Mouse (Mus musculus) erythroid progenitor cell, adult 5-6 weeks (primary cell): ENCODE results near the gene Ube2z. TPM values are rescaled to one million over a fixed set of nuclear protein-coding genes. Genes with fewer than 3 reads are reported as not detected.
"Not testable (repeated sequence)": the region's sequence is repeated elsewhere in the genome, so short reads cannot be mapped to it uniquely, and the experiment has no call there.

Source experiments
- ATAC-seq: replicated peaks from 2 replicates; pipeline ENCODE4 v1.8.0; 2016; ENCODE audit warnings: moderate number of reproducible peaks, mild to moderate bottlenecking, moderate TSS enrichment, inconsistent platforms; ENCODE audit not compliant: poor library complexity, low FRiP score, severe bottlenecking
- total RNA-seq, 2 experiments: library from RNA; stranded (forward) in 1 of 2; stranded (reverse) in 1 of 2; fragments of 150-400 nt in 1 of 2; fragments of 186-747, 209-891 nt in 1 of 2; gene quantifications; 2 replicates each; pipeline versions ENCODE4 v1.2.3 to v1.2.4; 2015 to 2017; ENCODE audit warnings: low replicate concordance in 2 of 2

The Ube2z gene
- total RNA-seq (2015; ENCODE audit: low replicate concordance): 18.7 and 19.7 TPM in 2 replicates
- total RNA-seq (2017; ENCODE audit: low replicate concordance): 9.7 and 26.2 TPM in 2 replicates

- ATAC-seq: peak; percentile 99
These were observed at the start of gene Ube2z for GRCm38 (mm10) chr11:96065215-96065911. TSS of gene Ube2z (minus strand) at chr11:96065388.

DNA sequence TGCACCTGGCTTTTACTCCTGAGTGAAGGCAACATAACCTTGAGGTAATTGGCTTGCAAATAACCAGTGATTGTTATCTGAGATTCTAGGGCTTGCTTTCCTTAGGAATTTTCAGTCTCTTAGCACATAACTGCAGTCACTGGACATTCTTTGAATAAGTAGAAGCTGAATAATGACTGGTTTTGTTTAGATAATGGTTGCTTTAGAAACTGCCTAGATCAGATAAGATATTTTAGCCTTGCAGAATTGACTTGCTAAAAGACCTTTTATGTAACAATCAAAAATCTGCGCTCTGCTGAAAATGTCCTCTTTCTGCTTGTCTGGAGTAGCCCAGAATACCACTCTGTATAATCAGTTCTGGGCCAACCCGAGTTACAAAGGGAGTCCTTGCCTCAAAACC, 48.9 kb upstream of the Ube2z start:
- ATAC-seq: no peak

GRCm38 (mm10) chr11:96111751-96112150, 46.6 kb upstream of the Ube2z start, which contains the start of gene Calcoco2:
TSS of gene Calcoco2 (minus strand) at chr11:96111964.
- ATAC-seq: no peak

GRCm38 (mm10) chr11:96110950-96111349, 45.8 kb upstream of the Ube2z start:
- ATAC-seq: not testable (repeated sequence)

- ATAC-seq: no peak
These were observed 43.2 kb upstream of the Ube2z start for GRCm38 (mm10) chr11:96108376-96108775.

- ATAC-seq: peak; percentile 84; the same call in 1 of the 2 replicates
These were observed 28.2 kb upstream of the Ube2z start for GRCm38 (mm10) chr11:96093361-96093760.

DNA sequence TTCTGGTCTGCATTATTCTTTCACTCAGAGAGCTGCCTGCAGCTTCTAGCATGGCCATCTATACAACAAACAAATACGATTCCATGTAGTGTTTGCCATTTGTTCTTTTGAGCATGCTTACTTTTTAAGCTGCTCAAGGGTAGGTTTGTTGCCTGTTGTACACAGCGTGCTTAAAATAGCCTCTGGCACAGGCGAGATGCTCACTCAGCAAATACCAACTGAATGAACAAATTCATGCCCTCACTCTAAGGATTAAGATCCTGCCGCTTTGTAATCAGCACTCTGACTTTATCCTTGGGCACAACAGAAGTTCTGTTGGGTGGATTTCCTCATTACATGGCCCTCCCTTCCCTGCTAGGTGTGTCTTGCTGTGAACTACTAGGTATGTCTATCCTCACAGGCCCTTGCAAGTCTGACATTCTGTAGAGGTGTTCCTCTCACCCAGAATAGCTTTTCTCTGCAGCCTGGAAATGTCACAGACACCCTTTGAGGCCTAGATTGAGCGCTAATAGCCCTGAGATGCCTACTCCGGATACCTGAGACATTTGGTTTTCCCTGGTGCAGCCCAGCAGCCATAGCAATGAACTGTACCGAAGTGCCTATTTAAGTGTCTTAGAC, 27.6 kb upstream of the Ube2z start:
- no peak for ATAC-seq

DNA sequence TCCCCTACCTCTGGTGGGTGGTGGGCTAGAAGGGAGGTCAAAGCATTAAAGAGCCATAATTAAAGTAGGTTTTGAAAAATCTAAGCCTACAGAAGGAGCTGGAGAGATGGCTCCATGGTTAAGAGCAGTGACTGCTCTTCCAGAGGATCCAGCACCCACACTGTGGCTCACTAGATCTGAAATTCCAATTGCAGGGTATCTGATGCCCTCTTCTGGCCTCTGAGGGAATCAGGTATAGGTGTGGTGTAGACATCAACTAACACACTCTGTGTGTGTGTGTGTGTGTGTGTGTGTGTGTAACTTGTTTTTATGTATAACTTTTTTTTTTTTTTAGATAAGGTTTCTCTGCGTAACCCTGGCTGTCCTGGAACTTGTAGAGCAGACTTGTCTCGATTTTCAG, 25.9 kb upstream of the Ube2z start:
- no peak for ATAC-seq

DNA sequence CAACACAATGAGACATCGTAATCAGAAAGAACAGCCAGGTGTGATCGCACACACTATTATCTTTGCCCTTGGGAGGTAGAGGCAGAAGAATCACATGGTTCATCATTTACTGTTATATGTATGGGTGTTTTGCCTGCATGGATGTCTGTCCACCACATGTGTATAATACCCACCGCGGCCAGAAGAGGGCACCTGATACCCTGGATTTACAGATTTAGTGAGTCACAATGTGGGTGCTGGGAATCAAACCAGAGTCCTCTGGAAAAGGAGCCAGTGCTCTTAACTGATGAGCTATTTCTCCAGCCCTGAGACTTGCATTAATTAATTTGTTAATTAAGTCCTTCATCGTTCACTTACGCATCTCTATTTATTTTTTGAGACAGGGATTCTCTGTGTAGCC, 22.8 kb upstream of the Ube2z start:
- ATAC-seq: no peak

DNA sequence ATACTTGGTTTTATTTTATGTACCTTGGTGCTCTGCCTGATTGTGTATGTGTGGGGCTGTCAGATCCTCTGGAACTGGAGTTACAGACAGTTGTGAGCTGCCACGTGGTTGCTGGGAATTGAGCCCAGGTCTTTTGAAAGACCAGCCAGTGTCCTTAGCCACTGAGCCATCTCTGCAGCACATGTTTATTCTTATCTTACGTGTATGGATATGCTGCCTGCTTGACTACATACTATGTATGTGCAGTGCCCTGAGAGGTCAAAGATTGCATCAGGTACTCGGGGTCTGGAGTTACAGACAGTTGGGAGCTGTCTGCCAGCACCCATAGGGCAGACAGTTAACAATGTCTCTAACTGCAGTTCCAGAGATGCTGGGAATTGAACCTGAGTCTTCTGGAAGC, 17.5 kb upstream of the Ube2z start:
- ATAC-seq: no peak

GRCm38 (mm10) chr11:96080736-96081135, 15.5 kb upstream of the Ube2z start:
- ATAC-seq: no peak

- ATAC-seq: no peak
These were observed 11.3 kb upstream of the Ube2z start for GRCm38 (mm10) chr11:96076221-96077105.

DNA sequence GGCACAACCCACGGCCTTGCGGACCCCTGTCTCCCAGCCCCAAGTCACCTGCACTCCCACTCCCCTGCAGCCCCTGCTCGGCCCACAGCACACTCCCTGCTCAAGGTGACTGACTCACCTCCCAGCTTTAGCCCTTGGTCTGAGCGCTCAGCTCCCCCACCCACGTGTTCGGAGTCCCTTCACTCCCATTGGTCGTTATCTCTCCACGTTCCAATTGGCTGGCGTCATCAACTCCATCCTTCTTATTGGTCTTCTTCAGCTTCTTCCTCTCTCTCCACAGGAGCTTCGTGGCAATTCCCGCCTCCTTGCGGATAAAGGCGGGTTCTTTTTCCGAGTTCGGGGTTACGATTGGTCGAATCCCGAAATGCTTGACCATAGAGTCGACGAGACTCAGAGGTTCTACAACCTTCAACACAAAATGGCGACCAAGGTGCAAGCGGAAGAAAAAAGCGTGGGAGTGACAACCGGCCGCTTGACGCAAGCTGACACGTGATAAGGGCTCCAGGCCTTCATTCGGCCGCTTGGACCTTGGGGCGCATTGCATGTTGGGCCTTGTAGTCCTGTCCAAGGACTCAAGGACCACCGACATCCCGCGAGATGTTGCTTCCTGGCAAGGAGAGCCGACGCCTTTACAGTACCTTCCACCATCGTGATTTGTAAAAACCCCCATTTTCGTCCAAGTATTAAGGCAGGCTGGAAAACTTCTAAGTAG, 10.5 kb upstream of the Ube2z start, which contains the start of gene Atp5g1:
TSS of gene Atp5g1 (minus strand) at position 162 of the 712 bp plus-strand sequence.
- peak; percentile 93 for ATAC-seq

DNA sequence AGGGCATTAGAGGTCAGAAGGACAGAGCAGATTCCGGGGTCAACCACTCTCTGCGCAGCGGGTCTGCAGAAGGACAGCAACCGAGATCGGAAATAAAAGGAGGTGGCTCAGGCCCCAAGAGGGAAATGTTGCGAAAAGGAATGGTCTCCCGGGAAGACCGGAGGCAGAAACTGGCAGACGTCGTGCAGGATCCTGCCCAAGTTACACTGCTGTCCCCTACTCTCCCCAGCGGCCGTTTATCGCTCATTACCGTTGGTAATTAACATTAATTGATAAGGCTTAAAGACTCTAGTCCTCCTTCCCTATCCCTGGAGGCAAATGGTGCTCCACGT, 10.0 kb upstream of the Ube2z start:
- peak; percentile 60 for ATAC-seq

DNA sequence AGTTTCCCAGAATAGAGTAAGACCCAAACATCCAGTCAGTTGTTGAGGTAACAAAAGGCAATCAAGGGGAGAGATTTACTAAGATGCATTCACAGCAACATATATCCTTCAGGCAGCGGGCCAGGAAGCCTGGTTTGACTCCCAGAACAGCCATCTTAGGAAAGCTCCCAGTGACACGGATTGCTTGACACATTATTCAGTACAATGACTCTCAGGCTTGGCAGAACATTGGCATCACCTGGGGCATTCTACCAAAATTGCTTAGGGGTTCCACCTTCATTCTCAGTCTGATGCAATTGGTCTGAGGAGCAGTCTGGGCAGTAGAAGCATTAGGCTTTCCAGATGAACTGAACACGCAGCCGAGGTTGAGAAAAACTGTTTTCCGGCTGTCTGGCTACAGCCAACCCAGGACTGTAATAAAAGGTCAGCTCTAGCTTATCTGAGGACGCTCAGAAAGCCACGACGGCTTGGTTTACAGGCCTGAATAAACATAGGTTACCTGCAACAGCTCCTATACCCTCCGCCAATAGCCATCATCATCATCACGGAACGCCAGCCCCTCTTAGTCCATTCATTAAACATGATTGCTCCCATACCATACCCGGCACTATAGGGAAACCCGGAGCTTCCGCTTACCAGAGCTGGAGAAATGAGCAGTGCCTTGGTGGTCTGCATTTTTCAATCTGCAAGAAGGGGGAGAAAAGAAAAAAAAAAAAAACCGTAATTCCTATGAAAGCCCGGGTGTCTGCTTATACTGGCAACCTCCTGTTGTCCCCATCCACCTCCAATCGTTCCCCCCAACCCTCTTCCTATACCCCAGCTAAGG, 9.4 kb upstream of the Ube2z start:
- no peak for ATAC-seq

DNA sequence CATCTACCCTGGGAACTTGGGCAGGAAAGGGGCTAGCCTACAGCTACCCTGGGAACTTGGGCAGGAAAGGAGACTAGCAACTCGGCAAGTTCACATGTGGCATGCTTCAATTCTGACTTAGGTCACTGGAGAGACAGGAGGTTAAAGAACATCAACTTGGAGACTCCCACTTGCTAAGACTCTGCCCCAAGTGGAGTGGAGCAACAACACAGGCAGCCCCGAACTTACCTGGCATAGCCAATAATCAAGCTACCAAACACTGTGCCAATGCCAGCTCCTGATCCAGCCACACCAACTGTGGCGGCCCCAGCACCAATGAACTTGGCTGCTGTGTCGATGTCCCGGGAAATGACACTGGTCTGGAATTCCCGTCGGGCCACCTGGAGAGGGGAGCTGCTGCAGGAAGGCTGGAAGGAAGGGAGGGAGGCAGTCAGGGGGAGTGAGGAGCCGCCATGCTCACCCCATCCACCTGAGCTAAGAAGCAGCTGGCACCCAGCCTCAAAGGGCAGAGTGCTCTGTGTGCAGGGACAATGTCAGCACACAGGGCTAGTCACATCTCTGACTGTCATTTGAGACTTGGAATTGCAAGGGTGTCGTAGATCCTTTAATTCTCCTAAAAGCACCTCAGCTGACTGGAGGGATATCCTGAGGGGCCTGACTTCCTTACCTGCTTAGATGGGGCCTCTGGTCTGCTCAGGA, 8.3 kb upstream of the Ube2z start:
- no peak for ATAC-seq

DNA sequence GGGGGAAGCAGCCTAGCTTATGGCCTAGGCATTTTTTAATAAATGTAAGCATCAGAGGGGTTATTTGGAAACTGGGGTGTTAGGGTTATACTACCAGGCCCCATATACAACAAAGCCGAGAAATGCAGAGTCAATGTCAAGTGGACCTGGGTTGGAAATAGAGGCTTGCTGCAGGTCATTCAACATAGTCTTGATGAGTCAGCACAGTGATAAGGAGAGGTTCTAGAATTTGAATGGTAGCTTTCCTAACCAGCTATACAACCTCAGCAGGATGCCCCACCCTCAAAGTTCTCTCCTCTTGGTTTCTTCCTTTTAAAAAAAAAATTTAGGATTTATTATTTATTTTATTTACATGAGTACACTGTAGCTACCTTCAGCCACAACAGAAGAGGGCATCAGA, 5.8 kb upstream of the Ube2z start:
- ATAC-seq: no peak

GRCm38 (mm10) chr11:96070353-96070752, 5.2 kb upstream of the Ube2z start:
- ATAC-seq: no peak
